Mouse (Mus musculus) neural tube, postnatal 0 days (tissue): ENCODE data around the gene Olfr1382. TPM values are rescaled to one million over a fixed set of nuclear protein-coding genes. Genes with fewer than 3 reads are reported as not detected.

Source experiments
- polyA plus RNA-seq: library from polyadenylated mRNA; unstranded; fragments of >200 nt; fragmentation: Nextera tagmentation; extraction: Ambion mirVana; gene quantifications from 2 replicates; pipeline ENCODE4 v1.2.1, GENCODE M21; 2015

Gene Olfr1382
- polyA plus RNA-seq = not detected in 2 replicates

DNA sequence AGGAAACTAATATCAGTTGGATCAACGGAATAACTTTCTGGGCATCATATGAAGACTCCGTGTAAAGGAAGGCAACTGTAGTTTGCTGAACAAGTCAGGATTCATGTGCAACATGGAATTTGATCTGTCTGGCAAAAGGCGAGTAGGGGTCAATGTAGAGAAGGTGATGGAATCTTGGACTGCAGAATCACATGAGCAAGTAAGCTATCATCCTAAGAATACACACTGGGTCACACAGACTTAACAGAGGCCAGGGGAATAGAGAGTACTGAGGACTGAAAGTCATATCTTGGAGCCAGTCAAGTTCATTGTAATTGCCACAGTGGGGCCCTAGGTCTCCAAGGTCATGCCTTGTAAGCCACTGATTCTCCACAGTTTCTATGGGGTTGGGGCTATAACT, at the start of gene Olfr1382:
Gene Olfr1382 (plus strand): TSS at position 301 of the 400 bp plus-strand sequence.

DNA sequence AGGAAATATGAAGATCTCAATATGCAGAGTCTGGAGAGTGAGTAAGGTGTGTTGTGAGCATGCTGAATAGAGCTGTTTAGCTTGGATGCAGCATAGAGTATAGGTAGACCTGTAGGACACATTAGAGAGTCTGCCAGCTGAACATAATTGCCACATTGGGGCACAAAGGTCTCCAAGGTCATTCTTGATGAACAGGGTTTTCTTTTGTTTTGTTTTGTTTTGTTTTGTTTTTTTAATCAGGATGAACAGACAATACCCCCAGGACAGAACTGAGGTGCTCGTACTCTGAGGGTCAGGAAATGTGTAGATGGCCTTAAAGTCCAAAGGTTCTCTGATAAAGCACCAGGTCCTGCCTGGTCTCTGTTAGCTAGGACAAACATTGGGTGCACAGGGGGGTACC, 39.3 kb upstream of the Olfr1382 start, which contains the start of gene Olfr1385:
Gene Olfr1385 (plus strand): TSS at position 301 of the 400 bp plus-strand sequence.

DNA sequence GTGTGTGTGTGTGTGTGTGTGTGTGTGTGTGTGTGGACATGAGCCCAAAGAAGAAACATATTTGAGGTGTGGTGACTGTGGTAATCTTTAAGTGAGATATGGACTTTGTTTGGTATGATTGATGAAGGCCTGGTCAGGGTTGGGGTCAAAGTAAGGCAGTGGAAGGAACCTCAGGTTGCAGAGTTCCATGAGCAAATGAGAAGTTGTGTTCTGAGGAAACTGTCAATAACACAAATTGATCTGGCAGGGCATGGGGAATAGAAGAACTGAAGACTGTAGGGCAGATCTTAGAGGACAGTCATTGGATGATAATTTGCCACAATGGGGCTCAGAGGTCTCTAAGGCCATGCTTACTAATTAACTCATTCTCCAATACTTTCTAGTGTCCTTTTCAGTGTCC, 8.7 kb upstream of the Olfr1382 start, which contains the start of gene Olfr1383:
Gene Olfr1383 (plus strand): TSS at position 301 of the 400 bp plus-strand sequence.

DNA sequence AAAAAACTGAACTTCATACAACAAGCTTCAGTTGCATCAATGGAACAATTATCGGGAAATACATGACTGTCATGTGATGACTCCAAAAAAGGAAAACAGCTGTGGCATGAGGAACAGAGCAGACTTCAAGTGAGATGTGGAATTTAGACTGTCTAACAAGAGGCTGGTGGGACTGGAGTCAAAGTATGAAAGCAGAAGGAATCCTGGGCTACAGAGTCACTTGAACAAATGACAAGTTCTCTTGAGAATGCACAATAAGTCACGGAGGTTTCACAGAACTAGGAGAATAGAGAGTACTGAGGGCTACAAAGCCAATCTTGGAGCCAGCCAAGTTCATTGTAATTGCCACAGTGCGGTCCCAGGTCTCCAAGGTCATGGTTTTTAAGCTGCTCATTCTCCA, 15.1 kb downstream of the Olfr1382 start, which contains the start of gene Olfr1381:
Gene Olfr1381 (plus strand): TSS at position 301 of the 400 bp plus-strand sequence.

DNA sequence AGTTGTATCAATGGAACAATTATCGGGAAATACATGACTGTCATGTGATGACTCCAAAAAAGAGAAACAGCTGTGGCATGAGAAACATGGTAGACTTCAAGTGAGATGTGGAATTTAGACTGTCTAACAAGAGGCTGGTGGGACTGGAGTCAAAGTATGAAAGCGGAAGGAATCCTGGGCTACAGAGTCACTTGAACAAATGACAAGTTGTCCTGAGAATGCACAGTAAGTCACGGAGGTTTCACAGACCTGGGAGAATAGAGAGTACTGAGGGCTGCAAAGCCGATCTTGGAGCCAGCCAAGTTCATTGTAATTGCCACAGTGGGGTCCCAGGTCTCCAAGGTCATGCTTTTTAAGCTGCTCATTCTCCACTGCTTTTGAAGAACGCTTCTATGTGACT, 28.5 kb downstream of the Olfr1382 start, which contains the start of gene Olfr1380:
Gene Olfr1380 (plus strand): TSS at position 301 of the 400 bp plus-strand sequence.

Other genes with a start within 250 kb of the Olfr1382 start
- 0.17 TPM in 1 of 2 replicates, not detected in the other for gene Olfr1393, start 249.9 kb upstream of the Olfr1382 start, polyA plus RNA-seq
- gene Olfr1392, start 243.0 kb upstream of the Olfr1382 start, polyA plus RNA-seq = 0.08 and 0.11 TPM in 2 replicates
- not detected in 2 replicates for gene Olfr10, start 223.5 kb upstream of the Olfr1382 start, polyA plus RNA-seq
- not detected in 2 replicates for gene Olfr1391, start 205.5 kb upstream of the Olfr1382 start, polyA plus RNA-seq
- not detected in 2 replicates for gene Olfr1390, start 193.1 kb upstream of the Olfr1382 start, polyA plus RNA-seq
- not detected in 2 replicates for gene Olfr1389, start 105.2 kb upstream of the Olfr1382 start, polyA plus RNA-seq
- gene Olfr1388, start 91.6 kb upstream of the Olfr1382 start, polyA plus RNA-seq = 0.08 TPM in 1 of 2 replicates, not detected in the other
- gene Olfr1387, start 72.9 kb upstream of the Olfr1382 start, polyA plus RNA-seq = not detected in 2 replicates
- not detected in 2 replicates for gene Olfr1386, start 63.2 kb upstream of the Olfr1382 start, polyA plus RNA-seq
- gene Olfr1385, start 39.2 kb upstream of the Olfr1382 start, polyA plus RNA-seq = not detected in 2 replicates
- gene Olfr1384, start 21.5 kb upstream of the Olfr1382 start, polyA plus RNA-seq = not detected in 2 replicates
- not detected in 2 replicates for gene Olfr1383, start 8.6 kb upstream of the Olfr1382 start, polyA plus RNA-seq
- not detected in 2 replicates for gene Olfr1381, start 15.2 kb downstream of the Olfr1382 start, polyA plus RNA-seq
- gene Olfr1380, start 28.6 kb downstream of the Olfr1382 start, polyA plus RNA-seq = not detected in 2 replicates
- 0.95 and 1.4 TPM in 2 replicates for gene Flt4, start 81.0 kb downstream of the Olfr1382 start, polyA plus RNA-seq
- 0.53 and 1.1 TPM in 2 replicates for gene Scgb3a1, start 135.4 kb downstream of the Olfr1382 start, polyA plus RNA-seq
- 26.5 and 29.1 TPM in 2 replicates for gene Cnot6, start 184.5 kb downstream of the Olfr1382 start, polyA plus RNA-seq